Mouse (Mus musculus) T-helper 1 cell (primary cell): ENCODE results near the gene Cmtm7.

Experiments
- in situ Hi-C: fragments of 300-600 bp; cut with MboI, MseI; formaldehyde crosslinking; loops from one replicate; pipeline ENCODE4 v1.15.1; 2025; ENCODE audit warnings: high pct_unique_total_duplicates

Gene Cmtm7

GRCm38 (mm10) chr9:114716677-114717331 is 64.9 kb downstream of the Cmtm7 start:
- in situ Hi-C loops: no loop called here

GRCm38 (mm10) chr9:114713481-114713880 is 68.2 kb downstream of the Cmtm7 start:
- in situ Hi-C loops: no loop called here

GRCm38 (mm10) chr9:114710345-114710744 is 71.3 kb downstream of the Cmtm7 start:
- in situ Hi-C loops: no loop called here

GRCm38 (mm10) chr9:114707805-114708204 is 73.9 kb downstream of the Cmtm7 start:
- in situ Hi-C loops: no loop called here
